Mouse (Mus musculus) ES-Bruce4 (cell line): ENCODE results near the gene Ak9. TPM values are rescaled to one million over a fixed set of nuclear protein-coding genes. Genes with fewer than 3 reads are reported as not detected.

Experiments used
- H3K27ac ChIP-seq: 2 replicates; pipeline ENCODE4 v1.5.1; 2012; ENCODE audit warnings: low read length, inconsistent platforms; ENCODE audit not compliant: insufficient read depth
- H3K27me3 ChIP-seq: 2 replicates; pipeline ENCODE4 v1.6.1; 2012; ENCODE audit warnings: mild to moderate bottlenecking, low read length, inconsistent platforms; ENCODE audit not compliant: control insufficient read depth, poor library complexity, insufficient read depth, severe bottlenecking
- H3K36me3 ChIP-seq: 2 replicates; pipeline ENCODE4 v1.6.1; 2012; ENCODE audit warnings: inconsistent platforms, mild to moderate bottlenecking, low read length, moderate library complexity; ENCODE audit not compliant: control insufficient read depth, poor library complexity, insufficient read depth, severe bottlenecking
- H3K4me1 ChIP-seq: one replicate; pipeline ENCODE4 v1.8.1; 2011; ENCODE audit warnings: low read length; ENCODE audit not compliant: control insufficient read depth, insufficient read depth
- H3K4me3 ChIP-seq: 2 replicates; pipeline ENCODE4 v1.5.1; 2011; ENCODE audit warnings: low read depth, mild to moderate bottlenecking, low read length
- H3K9ac ChIP-seq: 2 replicates; pipeline ENCODE4 v1.6.1; 2012; ENCODE audit warnings: low read depth, mild to moderate bottlenecking, inconsistent platforms; ENCODE audit not compliant: poor library complexity, severe bottlenecking
- H3K9me3 ChIP-seq: replicated peaks from 2 replicates; pipeline ENCODE4 v1.6.1; 2012; ENCODE audit warnings: mild to moderate bottlenecking, low read length, inconsistent platforms; ENCODE audit not compliant: control insufficient read depth, poor library complexity, insufficient read depth, severe bottlenecking
- CTCF ChIP-seq: IDR thresholded peaks from one replicate; pipeline ENCODE4 v1.8.1; 2011; ENCODE audit warnings: low read depth, low read length
- EP300 ChIP-seq: IDR thresholded peaks from 2 replicates; pipeline ENCODE4 v1.6.1; 2011; ENCODE audit warnings: low read depth, low read length; ENCODE audit not compliant: insufficient read depth
- POLR2A ChIP-seq: IDR thresholded peaks from one replicate; pipeline ENCODE4 v1.8.1; 2011; ENCODE audit warnings: low read length; ENCODE audit not compliant: insufficient read depth
- polyA plus RNA-seq: library from polyadenylated mRNA; stranded (reverse); fragments of >200 nt; gene quantifications from 2 replicates; pipeline ENCODE4 v1.2.4, GENCODE M21; 2011; ENCODE audit warnings: low read depth; ENCODE audit not compliant: missing spikeins, insufficient read depth, insufficient read length

Ak9 gene
- polyA plus RNA-seq, 1 experiment: 0.09 TPM

DNA sequence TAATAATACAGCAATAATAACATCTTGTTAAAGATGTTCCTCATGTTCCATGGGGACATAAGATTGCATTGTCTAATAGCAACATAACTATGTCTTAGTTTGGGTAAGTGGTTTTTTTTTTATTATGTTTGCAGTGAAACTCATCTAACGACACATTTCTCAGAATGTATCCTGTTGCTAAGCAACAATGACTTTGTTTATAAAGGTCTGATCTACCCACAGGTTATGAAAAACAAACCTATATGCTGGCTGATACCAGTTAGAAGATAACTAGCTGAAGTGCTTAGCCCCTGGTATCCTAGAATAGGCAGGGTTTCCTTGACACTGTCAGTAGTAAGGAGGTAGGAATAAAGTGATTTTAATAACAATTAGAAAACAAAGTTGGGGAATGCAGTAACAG, 15.7 kb upstream of the Ak9 start:
- H3K27ac ChIP-seq: no peak overlapping the region

DNA sequence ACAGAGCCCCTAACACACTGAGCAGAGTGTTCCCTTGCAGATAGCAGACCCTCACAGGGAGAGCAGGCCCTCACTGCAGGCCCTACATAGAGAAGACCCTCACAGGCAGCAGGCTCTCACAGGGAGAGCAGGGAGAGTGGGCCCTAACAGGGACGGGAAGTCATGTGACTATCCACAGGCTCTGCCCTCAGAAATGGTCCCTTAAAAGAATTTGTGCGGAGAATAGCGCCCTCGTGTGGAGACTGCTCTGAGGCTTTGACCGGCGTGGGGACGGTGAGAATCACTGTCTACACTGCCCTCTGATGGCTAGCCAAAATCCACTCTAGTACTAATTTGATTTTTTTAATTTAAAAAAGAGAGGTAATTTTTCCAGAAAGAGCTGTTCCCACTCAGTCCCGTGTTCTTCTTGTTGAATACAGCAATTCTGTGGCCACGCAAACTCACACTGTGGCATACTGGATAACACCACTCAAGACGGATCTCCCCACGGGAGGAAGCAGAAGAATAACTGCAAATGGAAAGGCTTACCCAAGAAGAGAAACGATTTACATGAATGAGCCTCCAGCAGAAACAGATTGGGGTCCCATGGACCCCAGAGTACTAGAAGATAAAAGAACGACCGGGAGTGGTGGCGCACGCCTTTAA, 14.9 kb upstream of the Ak9 start:
- Histone ChIP-seq H3K27me3 (no peaks in the 10 kb centered on the region), H3K36me3 (no peaks in the 10 kb centered on the region), H3K4me3 (0 out of 2 replicates have a peak overlapping the region, but pooled peaks have one; percentile 17), H3K4me1 (peaks cover 3% of the 10 kb centered on the region), H3K9ac (no peak overlapping the region), H3K9me3 (no peaks in the 10 kb centered on the region), H3K27ac (no peak overlapping the region)
- no peak for TF ChIP-seq EP300
- TF ChIP-seq CTCF: peak; percentile 96
- TF ChIP-seq POLR2A: no peak

More for the DNA sequence above, 15.7 kb upstream of the Ak9 start:
- Histone ChIP-seq H3K36me3 (no peaks in the 10 kb centered on the region), H3K4me1 (peaks cover 1% of the 10 kb centered on the region), H3K27me3 (no peaks in the 10 kb centered on the region), H3K4me3 (no peak overlapping the region), H3K9me3 (no peaks in the 10 kb centered on the region), H3K9ac (no peak overlapping the region)
- TF ChIP-seq CTCF: no peak
- TF ChIP-seq EP300: no peak
- no peak for TF ChIP-seq POLR2A

DNA sequence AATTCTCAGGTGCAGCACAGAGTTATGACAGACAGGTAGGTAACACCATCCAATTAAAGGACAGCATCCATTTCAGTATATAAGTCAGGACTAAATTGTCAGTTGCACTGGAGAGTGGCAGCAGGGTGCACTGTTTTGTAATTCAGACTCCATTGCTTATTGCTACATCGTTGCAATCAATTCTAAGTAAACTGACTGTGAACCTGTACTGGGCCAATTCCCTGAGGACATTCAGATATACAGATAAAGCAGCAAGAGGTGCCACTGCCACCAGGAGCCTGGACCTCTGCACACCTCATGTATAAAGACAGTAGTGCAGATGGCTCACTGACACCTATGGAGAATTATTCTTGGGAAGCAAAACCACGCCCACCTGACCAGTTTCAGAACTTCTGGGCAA, 12.8 kb upstream of the Ak9 start:
- H3K27ac ChIP-seq: no peak overlapping the region
- H3K36me3 ChIP-seq: no peaks in the 10 kb centered on the region
- H3K27me3 ChIP-seq: no peaks in the 10 kb centered on the region
- peaks cover 5% of the 10 kb centered on the region for H3K4me1 ChIP-seq
- no peak overlapping the region for H3K9ac ChIP-seq
- no peak for TF ChIP-seq POLR2A
- no peak for TF ChIP-seq CTCF
- TF ChIP-seq EP300: no peak
- no peaks in the 10 kb centered on the region for H3K9me3 ChIP-seq
- no peak overlapping the region for H3K4me3 ChIP-seq

DNA sequence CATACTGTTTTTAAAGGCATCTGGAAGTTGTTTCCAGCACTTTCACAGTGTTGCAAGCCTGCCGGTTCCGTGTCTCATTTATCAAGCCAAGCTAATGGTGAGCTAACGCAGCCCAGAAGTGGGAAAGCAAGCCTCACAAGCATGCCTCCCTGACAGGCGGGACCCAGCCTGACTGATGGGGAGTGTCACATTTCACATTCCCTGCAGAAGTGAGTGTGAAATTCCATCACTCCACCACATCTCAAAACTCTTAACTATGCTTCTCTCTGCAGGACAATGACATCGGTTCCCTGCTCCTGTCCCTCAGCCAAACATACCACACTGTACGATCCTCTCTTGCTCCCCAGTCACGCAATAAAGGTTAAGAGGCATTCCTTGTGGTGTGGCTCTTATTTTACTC, 10.8 kb upstream of the Ak9 start:
- no peak overlapping the region for H3K27ac ChIP-seq
- H3K27me3 ChIP-seq: no peaks in the 10 kb centered on the region
- no peaks in the 10 kb centered on the region for H3K9me3 ChIP-seq
- no peak overlapping the region for H3K4me3 ChIP-seq
- no peak for TF ChIP-seq CTCF
- no peak for TF ChIP-seq EP300
- TF ChIP-seq POLR2A: no peak
- no peaks in the 10 kb centered on the region for H3K36me3 ChIP-seq
- peaks cover 5% of the 10 kb centered on the region for H3K4me1 ChIP-seq
- H3K9ac ChIP-seq: no peak overlapping the region

DNA sequence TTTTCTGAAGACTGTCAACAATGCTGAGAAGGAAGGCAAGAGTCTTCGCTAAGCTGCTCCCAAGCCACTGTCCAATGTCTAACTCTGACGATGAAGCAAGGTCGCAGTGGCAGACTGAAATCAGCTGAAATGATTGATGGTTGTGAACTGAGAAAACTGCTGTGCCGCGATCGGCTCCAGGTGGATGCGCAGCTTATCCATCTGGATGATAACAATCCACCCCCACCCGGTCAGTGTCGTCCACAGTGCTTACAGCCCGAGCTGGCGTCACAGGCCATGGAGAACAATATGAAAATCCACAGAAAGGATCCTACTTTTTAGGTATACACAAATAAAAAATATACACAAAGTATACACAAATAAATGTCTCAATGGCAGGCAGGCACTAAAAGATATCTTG, 9.0 kb upstream of the Ak9 start:
- Histone ChIP-seq H3K9me3 (no peaks in the 10 kb centered on the region), H3K4me1 (peaks cover 5% of the 10 kb centered on the region), H3K9ac (no peak overlapping the region), H3K27me3 (no peaks in the 10 kb centered on the region), H3K36me3 (no peaks in the 10 kb centered on the region), H3K27ac (no peak overlapping the region), H3K4me3 (no peak overlapping the region)
- no peak for TF ChIP-seq CTCF
- no peak for TF ChIP-seq POLR2A
- TF ChIP-seq EP300: no peak

DNA sequence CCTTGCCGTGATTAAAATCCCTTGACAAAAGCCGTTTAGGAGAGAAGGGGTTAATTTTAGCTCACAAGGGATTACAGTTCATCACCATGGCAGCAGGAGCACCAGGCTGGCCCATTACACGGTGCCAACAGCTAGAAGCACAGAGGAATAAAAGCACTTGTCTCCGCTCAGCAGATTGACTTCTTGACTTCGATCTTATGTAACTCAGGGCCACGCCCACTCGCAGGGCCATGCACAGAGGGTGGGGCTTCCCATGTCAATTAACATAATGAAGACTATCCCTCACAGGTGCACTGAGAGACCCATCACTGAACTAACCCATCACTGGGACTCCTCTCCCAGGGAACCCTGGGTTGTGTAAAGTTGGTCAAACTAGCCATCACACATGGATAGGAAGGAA, 8.6 kb upstream of the Ak9 start:
- no peak overlapping the region for H3K4me3 ChIP-seq
- TF ChIP-seq POLR2A (no peak), EP300 (no peak), CTCF (no peak)
- H3K4me1 ChIP-seq: peaks cover 5% of the 10 kb centered on the region
- H3K27me3 ChIP-seq: no peaks in the 10 kb centered on the region
- no peaks in the 10 kb centered on the region for H3K9me3 ChIP-seq
- H3K36me3 ChIP-seq: no peaks in the 10 kb centered on the region
- H3K9ac ChIP-seq: no peak overlapping the region
- no peak overlapping the region for H3K27ac ChIP-seq
